Mouse (Mus musculus): ENCODE results near the gene Morn3.

Gene Morn3

GRCm38 (mm10) chr5:123060706-123061401, 14.0 kb upstream of the Morn3 start:
- in situ Hi-C loops (cut with MboI, MseI): loop anchor here (5.0 to 10.0 kb wide), 2 partner anchors 74 to 111 kb away; partner anchors contain the start of gene Rhof

- in situ Hi-C loops (cut with MboI, MseI): loop anchor here (5.0 to 10.0 kb wide), 2 partner anchors 75 to 112 kb away; partner anchors contain the start of gene Rhof
Measured at GRCm38 (mm10) chr5:123059757-123060520, 13.1 kb upstream of the Morn3 start.

DNA sequence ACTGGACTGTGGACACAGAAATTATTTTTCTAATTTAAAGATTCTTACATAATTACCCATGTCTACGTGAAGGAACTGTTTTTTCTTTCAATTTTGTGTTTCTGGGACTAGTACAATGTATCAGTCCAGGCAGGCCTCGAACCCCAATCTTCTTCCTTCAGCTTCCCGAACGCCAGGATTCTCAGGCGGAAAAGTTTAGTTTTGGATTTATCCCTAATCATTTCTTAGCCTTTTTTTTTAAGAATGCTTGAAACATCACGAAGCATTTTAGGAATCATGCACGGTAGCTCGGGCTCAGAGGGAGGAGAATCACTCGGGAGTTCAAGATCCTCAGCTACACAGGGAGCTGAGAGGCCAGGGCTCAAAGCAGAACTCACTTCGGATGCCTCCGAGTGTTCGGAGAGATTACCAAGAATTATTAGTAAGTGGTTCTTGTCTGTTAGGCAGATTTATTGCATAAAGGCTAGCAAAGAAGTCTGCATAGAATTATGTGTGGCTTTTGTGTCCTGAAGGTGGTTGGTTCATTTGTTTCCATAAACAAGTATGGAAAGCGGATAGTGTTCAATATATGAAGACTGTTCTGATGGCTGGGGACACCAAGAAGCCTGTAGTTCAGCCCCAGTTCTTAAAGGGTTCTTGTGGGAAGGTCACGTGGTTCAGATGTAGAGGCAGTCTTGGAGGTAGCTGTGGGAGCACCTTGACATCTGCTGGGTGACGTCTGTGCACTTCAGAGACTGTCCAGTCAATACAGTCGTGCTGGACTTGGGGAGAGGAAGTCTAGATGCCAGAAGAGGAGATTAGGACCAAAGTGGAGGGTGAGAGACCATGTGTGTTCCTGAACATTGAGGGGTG, 11.7 kb upstream of the Morn3 start:
- in situ Hi-C loops (cut with MboI, MseI): no loop called here

GRCm38 (mm10) chr5:123057366-123058250, 10.8 kb upstream of the Morn3 start:
- in situ Hi-C loops (cut with MboI, MseI): no loop called here

DNA sequence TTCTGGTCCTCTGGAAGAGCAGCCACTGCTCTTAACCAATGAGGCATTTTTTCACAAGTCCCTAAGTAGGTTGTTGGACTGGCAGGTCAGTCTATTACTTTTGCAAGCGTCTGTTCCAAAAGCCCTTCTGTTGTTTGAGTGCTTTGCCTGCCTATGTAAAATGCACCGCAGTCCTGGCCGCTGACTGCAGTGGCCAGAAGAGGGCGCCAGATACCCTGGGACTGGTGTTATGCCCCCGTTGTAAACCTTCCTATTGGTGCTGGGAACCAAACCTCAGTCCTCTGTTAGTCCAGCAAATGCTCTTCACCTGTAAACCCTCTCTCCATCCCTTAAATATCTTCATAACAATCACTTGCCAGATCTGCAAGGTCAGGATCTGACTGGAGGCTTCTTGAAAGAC, 4.9 kb upstream of the Morn3 start:
- in situ Hi-C loops (cut with MboI, MseI): no loop called here

- in situ Hi-C loops (cut with MboI, MseI): no loop called here
Measured at GRCm38 (mm10) chr5:123050918-123051317, 4.1 kb upstream of the Morn3 start.

DNA sequence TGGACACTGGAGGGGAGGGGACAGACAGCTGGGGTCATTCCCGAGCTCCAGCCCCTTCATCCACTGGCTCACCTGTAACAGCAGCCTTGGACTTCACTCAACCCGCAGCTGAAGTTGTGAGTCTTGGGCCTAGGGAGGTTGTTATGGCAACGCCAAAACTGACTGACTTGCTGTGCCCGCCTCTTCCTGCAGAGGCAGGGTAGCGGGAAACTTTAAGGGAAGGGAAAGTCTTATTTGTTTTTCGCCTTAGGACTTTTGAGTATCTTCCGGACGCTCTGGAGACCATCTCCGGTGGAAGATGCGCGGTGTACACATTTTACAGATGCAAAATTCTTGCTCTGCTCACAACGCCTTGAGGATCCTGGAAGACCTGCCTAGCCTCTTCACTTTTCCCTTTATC, 2.5 kb upstream of the Morn3 start:
- in situ Hi-C loops (cut with MboI, MseI): no loop called here

GRCm38 (mm10) chr5:123045561-123046295, 1.1 kb downstream of the Morn3 start:
- in situ Hi-C loops (cut with MboI, MseI): no loop called here

DNA sequence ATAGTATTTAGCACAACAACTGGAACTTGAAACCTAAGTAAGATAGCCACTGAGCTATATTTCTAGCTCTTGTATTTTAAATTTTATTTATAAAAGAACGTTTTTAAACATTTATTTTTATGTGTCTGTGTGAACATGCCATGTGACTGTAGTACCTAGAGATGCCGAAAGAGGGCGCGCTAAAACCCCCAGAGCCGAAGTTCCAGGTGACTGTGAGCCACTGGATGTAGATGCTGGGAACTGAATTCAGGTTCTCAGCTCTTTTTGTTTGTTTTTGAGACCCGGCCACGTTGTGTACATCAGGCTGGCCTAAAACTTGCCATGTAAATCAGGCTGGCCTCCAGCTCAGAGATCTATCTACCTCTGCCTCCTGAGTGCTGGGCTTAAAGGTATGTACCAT, 3.0 kb downstream of the Morn3 start:
- in situ Hi-C loops (cut with MboI, MseI): no loop called here

DNA sequence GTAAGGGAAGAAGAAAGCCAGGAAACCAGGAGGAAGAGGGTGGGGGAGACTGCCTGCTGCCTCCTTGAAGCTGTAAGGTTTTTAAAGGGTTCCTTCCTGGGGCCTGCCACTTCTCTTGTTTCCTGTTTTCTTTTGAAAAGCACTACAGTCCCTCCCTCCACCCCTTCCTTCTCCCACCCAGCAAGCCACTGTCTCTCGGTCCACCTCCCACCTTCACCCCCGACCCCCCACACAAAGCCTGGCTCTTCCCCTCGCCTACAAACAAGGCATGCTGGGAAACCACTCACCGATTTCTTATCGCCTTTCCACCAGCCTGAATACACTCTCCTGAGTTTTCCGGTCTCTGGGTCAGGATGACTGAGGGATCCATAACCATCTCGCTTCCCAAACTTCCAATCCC, 6.0 kb downstream of the Morn3 start:
- in situ Hi-C loops (cut with MboI, MseI): no loop called here

DNA sequence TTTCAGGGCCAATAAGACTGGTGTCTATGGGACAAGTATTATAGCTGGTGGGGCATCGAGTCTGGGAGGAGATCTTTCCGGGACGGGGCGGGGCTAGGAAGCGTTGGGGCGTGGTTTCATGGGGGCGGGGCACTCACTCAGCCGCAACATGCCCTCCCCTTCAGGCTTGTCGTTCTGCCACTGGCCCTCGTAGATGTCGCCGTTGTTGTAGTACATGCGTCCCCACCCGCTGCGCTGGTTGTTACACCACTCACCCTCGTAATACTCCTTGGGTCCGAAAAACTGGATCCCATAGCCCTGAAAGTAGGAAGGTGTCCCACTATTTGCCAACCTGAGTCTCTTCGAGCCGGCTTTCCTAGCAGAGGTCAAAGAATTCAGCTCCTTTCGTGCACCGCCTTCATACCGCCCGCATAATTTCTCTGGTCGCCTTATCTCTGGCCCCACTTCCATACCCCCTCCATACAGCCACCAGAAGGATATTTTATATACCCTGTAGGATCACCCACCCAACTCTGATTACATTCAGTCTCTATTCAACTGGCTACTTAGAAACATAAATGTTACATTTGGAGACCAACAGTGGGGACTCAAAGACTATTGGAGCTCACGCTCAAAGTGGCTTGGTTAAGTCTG, 7.6 kb downstream of the Morn3 start:
- in situ Hi-C loops (cut with MboI, MseI): no loop called here

DNA sequence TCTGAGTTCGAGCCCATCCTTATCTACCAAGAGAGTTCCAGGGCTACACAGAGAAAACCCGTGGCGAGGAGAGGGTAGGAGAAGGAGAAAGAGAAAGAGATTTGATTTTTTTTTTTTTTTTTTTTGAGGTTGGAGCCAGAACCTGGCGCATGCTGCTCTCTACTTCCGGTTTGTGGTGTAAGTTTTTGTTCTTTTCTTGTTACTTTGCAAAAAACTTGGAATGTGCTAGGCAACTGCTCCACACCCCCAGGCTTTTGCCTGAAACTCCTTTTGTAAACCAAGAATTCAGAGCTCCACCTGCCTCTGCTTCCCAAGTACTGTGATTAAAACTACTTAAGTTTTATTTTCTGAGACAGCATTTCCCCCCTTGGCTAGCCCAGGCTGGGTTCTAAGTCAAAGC, 8.7 kb downstream of the Morn3 start:
- in situ Hi-C loops (cut with MboI, MseI): no loop called here

DNA sequence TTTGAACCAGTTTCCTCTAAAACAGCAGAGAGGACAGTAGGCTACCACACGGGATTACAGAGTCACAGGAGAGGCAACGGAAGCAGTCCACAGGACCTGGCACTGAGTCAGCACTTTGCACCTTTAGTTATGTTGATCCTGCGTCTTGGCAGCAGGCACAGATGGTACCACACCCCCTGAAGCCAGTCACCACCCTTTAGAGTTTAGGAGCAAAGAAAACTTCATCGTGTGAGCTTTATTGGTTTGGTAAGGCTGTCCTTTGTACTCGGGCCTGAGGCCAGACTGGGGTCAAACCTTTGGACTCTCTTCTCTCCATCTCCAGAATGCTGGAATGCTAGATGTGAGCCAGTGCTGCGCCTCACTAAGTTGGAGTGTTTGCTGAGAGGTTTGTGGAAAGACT, 11.3 kb downstream of the Morn3 start:
- in situ Hi-C loops (cut with MboI, MseI): no loop called here

GRCm38 (mm10) chr5:123035089-123035488, 11.7 kb downstream of the Morn3 start:
- in situ Hi-C loops (cut with MboI, MseI): no loop called here

DNA sequence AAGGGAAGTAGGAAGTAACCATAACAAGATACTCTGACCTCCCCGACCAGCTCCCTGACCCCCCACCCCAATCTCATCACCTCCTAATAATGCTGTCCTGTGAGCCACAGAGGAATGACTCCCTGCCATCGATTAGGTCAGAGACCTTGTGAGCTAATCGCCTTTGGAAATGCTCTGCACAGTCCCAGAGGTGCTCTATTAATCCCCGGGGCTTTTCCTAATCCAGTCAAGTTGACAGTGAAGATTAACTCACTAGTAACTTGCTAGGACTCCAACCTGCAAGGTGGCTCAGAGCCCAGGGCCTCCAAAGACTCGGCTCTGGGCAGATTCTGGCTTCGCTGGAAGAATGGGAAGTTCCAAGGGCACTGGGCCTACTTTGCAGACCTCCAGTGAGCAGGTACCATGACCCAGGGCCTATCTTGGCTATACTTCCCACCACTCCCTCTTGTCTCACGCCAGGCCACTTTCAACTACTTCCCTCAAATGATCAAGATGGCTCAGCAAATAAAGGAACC, 13.1 kb downstream of the Morn3 start:
- in situ Hi-C loops (cut with MboI, MseI): no loop called here

DNA sequence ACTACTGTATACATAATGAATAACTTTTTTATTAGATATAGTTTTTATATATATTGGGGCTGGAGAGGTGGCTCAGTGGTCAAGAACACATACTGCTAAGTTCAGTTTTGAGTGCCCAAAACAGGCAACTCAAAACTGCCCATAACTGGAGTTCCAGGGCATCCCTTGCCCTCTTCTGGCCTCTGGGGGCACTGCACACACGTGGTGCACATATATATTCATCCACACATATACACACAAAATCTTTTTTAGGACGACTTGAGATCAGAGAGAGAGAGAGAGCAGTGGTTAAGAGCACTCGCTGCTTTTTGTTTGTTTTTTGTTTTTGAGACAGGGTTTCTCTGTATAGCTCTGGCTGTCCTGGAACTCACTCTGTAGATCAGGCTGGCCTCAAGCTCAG, 15.5 kb downstream of the Morn3 start:
- in situ Hi-C loops (cut with MboI, MseI): no loop called here

GRCm38 (mm10) chr5:123029729-123030128, 17.1 kb downstream of the Morn3 start:
- in situ Hi-C loops (cut with MboI, MseI): no loop called here

DNA sequence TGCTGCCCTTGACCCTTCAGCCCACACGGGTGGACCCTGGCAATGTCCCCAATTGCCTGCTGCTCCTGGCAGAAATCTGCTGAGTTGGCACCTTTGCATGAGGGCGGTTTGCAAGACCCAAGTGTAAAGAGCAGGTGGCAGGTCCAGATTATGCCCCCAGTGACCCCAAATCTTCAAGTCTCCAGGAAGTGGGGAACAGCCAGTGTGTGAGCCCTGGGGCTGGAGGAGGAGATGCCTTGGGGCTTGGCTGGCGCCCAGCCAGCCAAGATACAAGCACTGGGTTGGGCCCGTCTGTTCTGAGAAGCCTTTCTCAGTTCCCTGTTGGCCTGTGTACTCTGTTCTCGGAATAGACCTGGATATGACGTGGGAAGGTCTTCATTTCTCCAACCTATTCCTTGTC, 19.4 kb downstream of the Morn3 start:
- in situ Hi-C loops (cut with MboI, MseI): no loop called here

DNA sequence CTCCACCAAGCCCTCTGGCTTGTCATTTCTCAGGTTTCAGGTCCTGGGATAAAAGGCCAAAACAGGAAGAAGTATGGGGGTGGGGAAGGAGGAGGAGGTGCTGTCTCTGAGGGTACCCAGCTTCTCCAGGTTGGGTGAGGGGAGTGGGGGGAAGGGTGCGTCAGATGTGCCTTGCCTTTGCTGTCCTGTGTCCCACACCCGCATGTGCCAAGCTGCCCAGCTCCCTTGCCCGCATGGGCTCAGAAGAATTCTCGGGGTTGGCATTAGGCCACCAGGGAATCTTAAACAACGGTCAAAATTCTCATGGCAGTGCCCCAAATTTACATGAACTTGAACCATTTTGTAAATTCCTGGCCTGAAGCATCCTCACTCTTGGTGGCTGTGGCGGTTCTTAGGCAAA, 20.4 kb downstream of the Morn3 start:
- in situ Hi-C loops (cut with MboI, MseI): no loop called here
